Mouse (Mus musculus): Measurements from ENCODE around the gene Sell.

DNA sequence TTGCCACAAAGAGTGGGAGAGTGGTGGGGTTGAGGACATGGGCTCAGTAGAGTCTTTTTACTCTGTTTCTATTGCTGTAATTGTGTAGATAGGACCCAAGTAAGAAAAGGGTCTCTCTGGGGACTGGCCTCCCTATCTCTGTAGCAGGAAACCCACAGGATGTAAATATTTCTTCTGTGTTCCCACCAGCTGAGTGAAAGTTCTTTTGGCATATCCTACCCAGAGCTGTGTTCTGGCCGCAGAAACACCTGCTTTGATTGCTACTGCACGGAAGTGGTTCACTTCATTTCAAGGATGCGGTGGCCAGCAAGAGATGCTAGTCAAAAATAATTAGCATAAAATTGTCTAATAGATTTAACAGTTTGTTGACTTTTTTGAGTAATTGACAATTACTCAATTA lies 15.2 kb downstream of the Sell start:
- TF ChIP-seq CTCF (IDR thresholded peaks at IDR 0.05): no peak
- TF ChIP-seq EP300 (IDR thresholded peaks at IDR 0.05): no peak
